Mouse (Mus musculus) heart, postnatal 4 days (tissue): ENCODE results near the gene Serpinb6b. TPM values are rescaled to one million over a fixed set of nuclear protein-coding genes. Genes with fewer than 3 reads are reported as not detected.
A peak's percentile ranks its signal among the peaks of the same experiment; 100 is the strongest.

Experiments used
- DNase-seq: peaks from one replicate; pipeline ENCODE4 v3.0.0; 2021
- total RNA-seq, 2 experiments: library from RNA; stranded (reverse); gene quantifications; 2 replicates each; pipeline ENCODE4 v1.2.3; 2021

Gene Serpinb6b
- total RNA-seq, 2 experiments from 2014 or later = 21.8 to 25.0 TPM

DNA sequence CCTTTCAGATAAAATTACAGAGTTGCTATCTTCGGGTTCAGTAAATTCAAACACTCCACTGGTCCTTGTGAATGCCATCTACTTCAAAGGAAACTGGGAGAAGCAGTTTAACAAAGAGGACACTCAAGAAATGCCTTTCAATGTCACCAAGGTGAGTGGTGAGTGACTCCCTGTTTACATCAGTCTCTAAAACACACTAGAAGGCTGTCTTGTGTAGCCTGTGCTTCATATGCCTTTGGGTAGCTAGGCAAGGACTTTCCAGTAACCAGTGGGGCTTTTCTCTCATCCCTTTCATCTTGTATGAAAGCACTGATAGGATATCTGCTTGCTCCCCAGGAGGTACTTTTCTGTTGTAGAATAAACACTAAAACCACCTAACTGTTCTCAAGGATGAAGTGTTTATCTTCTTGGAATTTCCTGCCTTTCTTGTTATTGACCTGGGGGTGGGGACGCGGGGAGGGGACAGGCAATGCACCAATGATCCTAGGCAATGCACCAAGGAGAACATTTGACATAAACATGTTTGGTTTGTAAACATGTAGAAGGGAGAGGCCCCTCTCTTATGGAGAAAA, 10.0 kb downstream of the Serpinb6b start:
- no peak for DNase-seq

DNA sequence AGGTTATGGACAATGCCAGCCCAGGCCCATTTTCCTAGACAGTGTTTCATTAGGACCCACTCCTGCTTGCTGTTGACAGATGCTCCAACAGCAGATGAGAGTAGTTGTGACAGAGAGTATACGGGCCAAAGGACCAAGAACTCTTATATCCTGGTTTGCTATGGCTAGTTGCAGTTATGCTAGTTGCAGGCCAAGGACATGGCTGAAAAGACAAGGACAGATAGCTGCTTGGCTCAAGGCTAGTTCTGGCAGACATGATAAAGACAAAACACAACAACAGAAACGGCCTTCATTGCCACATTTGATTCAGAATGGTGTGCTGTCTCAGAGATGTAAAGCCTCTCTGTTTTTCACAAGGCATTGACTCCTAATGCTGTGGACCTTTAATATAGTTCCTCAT, 10.7 kb downstream of the Serpinb6b start:
- no peak for DNase-seq

DNA sequence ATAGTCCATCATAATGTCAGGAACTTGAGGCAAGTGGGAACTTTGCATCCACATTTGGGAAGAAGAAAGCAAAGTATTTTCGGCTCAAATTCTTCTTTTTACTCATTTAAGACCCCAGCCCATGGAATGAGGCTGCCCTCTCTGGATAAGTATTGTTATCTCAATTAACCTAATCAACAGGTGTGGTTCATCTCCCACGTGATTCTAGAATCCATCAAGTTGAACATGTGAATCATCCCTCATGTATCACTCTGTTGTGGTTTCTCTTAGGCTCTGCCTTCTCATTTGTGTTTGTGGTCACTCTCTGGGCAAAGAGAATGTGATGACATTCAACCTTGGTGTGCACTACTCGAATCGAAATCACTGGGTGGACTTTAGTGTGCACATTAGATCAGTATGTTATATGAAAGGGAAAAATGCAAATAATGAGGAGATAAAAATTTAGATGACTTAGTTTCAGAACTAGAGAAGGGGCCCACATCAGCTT, 17.6 kb downstream of the Serpinb6b start:
- DNase-seq = no peak

DNA sequence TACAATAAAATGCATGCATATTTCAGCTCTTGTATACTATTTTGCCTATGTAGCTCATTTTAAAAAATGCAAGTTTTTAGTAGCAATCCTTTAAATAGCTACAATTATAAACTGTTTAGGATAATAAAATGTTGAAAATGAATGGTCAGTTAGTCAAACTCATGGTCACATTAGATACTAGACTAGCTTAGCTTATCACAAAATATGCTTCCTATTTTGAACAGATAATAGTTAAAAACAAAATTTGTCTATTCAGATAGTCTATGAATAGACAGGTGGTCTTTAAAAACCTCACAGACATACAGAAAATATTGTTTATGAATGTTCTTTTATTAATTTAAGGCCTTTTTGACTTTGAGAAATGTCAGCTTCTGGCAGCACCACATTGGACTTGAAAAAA, 21.2 kb downstream of the Serpinb6b start:
- DNase-seq = no peak

DNA sequence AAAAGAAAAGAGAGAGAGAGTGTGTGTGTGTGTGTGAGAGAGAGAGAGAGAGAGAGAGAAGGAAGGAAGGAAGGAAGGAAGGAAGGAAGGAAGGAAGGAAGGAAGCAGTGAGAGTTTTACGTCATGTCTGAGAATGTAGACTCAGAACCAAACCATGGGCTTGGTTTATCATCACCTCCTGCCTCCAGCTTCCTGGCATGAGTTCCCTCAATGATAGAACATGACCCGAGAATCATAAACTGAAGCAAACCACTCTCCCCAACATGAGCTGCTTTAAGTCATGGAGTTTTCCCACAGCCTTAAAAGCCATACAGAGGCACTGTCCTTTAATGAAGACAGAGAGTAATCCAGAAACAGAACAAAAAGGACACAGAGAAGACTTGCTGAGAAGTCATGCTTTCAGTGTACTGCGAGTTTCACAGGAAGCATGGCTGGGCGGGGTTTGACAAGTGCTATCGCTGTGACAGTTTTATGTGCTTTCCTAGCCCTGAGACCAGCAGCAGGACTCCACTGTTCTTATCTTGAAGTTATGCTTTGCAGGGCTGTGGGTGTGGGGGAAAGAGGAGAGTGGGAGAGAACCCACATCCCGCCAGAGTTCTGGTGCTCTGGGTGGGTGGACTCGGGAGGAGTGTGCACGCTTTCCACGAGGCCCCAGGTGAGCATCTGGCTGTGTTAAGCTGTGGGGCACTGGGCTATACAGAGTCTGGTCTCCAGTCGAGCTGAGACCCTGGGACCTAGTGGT, 28.3 kb downstream of the Serpinb6b start:
- no peak for DNase-seq

DNA sequence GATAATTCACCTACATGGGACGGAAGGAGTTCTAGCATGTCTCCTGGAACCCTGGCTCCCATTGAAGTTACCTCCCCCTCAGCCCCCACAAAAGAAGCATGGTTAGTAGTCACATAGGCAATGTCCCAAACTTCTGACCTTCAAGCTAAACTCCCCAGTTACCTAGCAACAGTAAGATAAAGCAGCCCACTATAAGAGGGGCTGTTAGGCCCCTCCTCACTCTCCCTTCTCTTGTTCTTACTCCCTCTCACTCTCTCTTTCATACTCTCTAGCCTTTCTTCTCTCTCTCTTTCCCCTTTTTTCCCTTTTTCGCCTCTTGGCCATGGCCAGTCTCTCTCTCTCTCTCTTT, 28.9 kb downstream of the Serpinb6b start:
- no peak for DNase-seq

DNA sequence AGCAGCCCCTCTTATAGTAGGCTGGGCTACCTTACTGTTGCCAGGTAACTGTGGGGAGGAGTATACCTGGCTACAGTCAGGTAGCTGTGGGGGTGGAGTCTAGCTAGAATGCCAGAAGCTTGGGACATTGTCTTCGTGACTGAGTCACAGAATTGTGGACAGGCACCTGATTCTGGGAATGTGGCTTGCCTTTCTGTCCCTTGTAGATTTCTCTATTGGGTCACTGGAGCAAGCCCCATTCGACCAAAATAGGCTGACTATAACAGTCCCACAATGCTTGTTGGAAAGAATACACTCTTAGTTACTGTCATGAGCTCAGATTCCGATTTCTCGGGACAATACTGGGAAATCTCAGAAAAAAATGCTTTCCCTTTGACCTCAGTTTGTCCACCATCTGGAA, 30.0 kb downstream of the Serpinb6b start:
- DNase-seq = no peak

DNA sequence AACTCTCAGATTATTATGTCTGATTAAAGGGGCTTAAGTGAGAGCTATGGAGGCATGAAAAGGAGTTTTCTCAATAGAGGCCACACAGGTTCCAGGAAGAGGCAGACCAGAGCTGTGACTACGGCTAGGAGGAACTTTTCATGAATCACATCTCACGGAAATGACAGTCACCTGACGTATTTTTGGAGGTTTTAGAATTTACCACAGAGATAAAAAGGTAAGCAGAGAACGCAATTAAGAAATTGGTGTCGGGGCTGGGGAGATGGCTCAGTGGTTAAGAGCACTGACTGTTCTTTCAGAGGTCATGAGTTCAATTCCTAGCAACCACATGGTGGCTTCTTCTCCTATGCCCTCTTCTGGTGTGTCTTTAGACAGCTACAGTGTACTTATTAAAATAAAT, 36.3 kb downstream of the Serpinb6b start:
- no peak for DNase-seq

DNA sequence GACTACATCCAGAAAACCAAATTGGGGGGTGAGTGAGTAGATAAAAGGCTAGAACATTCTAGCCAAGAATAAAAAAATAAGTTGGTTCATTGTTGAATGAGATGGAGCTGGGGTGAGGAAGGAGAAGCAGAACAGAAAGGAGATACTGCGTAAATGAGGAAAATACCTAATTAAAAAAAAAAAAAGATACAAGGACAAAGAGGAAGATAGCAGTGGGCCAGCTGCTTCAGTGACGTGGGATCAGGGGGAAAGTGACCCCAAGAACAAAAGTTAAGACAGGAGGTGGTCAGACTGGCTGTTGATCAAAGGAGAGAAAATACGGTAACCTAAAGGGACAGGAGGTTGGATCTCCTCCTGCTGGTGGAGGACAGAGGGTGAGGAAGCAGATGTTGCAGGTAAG, 37.9 kb downstream of the Serpinb6b start, which contains the start of gene Serpinb9:
Gene Serpinb9, plus strand, starts transcription at position 301 of the 400 bp plus-strand sequence.
- no peak for DNase-seq

DNA sequence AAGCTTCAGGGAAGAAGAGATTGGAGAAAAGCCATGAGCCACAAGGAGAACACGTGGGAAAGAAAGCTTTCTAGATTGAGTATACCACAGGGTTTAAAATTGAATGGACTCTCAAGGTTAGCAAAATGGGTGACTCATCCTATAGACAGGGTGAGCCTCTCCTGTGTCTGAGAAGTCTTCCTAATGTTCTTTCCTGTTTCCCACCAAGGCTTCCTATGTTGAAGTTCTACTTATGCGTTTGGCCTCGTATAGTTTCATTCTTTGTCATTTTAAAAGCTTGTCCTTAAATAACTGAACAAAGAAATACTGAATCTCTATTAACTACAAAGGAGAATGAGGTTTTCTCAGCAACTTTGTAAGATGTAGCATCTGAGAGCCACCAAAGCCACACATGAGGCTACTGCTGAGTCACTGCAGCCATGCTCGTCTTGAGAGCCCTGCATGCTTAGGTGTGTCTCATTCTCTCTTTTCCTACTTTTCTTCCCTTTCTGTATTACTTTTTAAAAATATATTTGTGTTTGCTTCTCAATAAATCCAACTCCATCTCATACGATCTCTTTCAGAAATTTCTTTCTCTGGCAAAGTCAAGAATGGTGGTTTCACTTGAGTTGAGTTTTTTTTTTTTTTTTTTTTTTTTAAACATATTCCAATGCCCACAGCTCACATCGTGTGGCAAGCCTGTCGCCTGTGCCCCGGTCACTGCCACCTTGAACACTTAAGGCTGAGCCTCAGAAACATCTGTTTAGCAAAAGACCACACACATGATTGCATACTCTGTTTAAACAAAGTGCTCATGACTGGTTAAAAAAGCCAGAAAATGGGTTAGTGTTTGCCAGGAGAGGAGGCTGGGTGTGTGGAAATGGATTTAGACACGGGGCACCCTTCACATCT, 38.8 kb downstream of the Serpinb6b start:
- no peak for DNase-seq

DNA sequence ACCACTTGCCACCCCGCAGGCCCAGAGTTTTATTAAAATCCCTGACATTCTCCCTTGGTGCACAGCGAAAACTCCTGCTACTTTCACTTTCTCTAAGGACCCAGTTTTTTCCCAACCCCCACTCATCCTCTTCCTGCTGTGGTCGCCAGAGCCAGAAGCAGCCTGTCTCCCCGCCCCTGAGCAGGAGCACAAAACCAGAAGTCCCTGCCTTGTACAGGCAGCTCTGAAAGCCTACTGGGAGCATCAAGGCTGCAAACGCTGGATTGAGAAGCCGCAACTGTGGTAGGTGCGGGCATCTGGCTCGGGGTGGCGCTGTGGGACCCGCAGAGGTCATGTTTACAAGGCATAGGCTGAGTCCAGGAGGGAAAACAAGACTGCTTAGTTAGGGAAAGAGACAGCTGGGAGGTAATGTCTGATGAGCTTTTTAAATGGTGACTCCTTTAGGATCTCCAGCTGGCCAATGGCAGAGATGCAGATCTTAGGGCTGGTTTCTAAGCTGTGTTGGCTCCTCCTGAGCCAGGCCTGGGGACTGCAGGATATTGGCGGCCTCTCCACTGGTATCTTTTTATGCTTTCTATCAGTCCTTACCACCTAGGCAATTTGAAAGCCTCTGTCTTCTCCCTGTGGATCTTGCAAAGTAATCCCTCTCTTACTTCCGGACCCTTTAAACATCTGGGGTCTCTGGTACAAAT, 39.6 kb downstream of the Serpinb6b start:
- peak; percentile 92 for DNase-seq

DNA sequence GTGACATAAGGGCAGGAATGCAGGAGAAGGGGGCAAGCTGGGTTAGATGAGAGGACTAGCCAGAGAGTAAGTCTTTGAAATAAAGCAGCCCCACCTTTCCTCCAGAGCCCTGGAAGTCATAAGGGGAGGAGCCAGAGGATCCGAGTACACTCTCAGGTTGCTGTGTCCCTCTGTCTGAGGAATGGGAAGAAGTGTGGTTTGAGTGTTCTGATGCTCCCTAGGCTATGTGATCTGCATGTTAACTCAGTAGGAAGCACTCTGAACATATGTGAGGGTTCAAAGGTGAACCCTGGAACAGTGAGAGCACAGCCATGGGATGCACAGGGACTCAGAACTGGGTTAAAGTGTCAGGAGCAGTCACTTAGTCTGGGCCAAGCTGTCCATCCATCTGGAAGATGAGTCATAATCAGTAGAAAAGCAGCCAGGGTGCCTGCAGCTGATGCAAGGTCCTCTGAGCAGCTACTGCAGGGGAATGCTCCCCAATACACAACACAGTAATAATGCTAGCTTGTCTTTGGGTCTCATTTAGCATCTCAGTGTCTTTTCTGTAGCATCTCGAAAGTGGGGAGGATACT, 40.6 kb downstream of the Serpinb6b start:
- DNase-seq = no peak

DNA sequence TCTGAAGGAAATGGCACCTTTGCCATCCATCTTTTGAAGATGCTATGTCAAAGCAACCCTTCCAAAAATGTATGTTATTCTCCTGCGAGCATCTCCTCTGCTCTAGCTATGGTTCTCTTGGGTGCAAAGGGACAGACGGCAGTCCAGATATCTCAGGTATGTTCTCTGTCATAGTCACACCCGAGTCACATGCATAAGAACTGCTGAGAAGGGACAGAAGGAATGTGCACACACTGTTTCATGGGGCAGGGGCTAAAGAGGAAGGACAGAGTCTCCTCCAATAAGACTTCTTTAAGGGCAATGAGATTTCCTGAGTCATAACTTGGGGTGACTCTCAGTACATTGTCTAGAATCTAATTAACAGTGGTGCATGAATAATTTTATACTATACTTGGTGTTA, 41.5 kb downstream of the Serpinb6b start:
- no peak for DNase-seq

DNA sequence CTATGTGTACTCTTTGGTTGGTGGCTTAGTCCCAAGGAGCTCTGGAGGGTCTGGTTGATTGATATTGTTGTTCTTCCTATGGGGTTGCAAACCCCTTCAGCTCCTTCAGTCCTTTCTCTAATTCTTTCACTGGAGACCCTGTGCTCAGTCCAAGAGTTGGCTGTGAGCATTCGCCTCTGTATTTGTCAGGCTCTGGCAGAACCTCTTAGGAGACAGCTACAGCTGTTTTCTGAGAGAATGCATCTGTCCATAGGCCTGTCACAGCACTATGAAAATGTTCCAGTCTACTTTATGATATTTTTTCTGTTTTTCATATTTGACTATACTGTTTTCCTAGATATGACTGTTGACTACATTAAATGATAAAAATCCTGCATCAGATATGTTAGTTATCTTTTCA, 47.4 kb downstream of the Serpinb6b start:
- DNase-seq = no peak

DNA sequence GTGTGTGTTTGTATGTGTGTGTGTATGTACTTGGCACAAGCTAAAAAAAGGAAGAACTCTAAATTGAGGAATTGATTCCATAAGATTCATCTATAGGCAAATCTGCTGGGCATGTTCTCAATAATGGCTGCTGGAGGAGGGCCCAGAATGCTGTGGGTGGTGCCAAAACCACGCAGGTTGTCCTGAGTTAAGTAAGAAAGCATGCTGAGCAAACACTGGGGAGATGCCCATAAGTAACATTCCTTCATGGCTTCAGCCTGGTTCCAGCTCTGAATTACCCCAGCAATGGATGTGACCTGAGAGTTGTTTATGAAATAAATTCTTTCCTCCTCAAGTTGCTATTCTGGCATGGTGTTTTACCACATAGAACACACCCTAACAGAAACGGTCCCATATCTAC, 48.3 kb downstream of the Serpinb6b start:
- no peak for DNase-seq

DNA sequence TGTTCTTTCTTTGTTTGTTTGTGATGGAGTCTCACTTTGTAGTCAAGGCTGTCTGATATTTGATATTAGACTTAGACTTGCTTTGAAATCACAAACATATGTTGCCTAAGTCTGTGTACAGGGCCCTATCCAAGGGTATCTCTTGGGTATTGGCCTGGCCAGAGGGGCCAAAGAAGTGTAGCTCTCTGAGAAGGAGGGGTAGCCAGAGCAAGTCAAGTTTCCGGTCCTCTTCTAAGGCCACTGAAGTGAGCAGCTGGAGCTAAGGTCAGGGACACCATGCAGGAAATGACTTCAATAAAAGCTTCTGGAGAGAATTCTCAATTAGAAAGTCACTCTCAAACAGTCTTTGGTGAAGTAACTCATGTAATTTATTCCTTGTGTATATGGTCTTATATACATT, 57.4 kb downstream of the Serpinb6b start:
- no peak for DNase-seq

DNA sequence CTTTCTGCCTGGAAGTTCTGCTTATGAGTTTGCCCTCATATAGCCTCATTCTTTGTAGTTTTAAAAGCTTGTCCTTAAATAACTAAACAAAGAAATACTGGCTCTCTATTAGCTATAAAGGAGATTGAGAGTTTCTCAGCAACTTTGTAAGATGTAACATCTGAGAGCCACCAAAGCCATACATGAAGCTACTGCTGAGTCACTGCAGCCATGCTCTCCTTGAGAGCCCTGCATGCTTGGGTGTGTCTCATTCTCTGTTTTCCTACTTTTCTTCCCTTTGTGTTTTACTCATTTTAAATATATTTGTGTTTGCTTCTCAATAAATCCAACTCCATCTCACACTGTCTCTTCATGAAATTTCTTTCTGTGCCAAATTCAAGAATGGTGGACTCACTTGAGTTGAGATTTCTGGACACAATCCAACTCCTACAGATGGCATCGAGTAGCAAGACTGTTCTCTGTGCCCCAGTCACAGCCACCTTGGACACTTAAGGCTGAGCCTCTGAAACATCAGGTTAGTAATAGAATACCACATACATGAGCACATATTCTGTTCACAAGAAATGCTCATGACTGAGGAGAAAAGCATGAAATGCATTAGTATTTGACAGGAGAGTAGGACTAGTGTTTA, 61.5 kb downstream of the Serpinb6b start:
- DNase-seq = no peak

DNA sequence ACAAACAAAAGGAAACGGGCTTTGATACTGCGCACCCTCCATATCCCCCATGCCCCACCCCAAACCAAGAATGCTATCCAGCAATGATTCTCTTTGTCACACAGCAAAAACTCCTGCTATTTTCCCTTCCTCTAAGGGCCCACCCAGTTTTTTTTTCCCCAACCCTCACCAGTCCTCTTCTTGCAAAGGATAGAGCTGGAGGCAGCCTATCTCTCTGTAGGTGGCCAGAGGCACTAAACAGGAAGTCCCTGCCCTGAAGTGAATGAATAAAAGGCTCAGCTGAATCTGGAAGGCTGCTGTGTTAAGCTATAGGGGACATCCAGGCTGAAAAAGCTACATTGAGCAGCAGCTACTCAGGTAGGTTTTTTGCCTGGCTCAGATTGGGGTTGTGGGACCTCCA, 62.2 kb downstream of the Serpinb6b start, which contains the start of gene Serpinb9b:
Gene Serpinb9b, plus strand, starts transcription at position 173 of the 400 bp plus-strand sequence.
- DNase-seq = no peak

DNA sequence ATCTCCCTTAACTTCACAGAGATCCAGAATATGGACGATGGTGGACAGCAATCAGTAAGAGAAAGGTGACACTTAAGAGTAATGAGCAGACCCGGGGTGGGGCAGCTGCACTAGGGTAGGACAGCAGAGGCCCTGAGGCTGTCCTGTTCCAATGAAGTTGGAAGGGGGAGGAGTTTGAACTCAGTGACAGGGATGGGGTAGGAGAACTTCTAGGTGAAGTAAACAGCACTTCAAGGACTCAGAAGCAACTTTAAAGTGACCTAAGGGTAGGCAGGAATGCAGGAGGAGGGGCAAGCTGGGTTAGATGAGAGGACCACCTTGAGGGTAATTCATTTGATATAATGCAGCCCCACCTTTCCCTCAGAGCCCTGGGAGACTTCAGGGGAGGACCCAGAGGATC, 63.1 kb downstream of the Serpinb6b start:
- no peak for DNase-seq

DNA sequence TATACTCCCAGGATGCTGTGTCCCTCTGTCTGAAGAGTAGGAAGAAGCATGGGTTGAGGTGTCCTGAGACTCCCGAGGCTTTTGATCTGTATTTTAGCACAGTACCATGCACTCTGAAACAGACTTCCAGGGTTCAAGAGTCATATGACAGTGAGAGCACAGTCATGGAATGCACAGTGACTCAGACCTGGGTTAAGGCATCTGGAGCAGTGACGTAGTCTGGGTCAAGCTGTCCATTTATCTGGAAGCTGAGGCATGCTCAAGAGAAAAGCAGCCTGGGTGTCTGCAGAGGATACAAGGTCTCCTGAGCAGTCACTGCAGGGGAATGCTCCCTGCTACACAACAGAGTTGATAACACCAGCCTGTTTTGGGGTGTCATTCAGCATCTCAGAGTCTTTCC, 63.5 kb downstream of the Serpinb6b start:
- no peak for DNase-seq
